Mouse (Mus musculus) stomach, embryonic 15.5 days (tissue): ENCODE measurements at regions not wholly inside any gene's neighbourhood (a gene's known extent, or its start where the extent isn't known, plus 50 kb on each side); places are given as distances from the start of the nearest gene placed in this dataset.

Experiments used
- ATAC-seq: fragments of 200-750 bp; cut with Nextera tagmentation; 2 replicates; pipeline ENCODE4 v1.8.0; 2017; ENCODE audit warnings: low read depth, moderate number of reproducible peaks, moderate TSS enrichment; ENCODE audit not compliant: insufficient read depth, low FRiP score
- H3K27ac ChIP-seq: fragments of 300-500 bp; sonication (generic); 2 replicates; pipeline ENCODE4 v1.5.1; 2015; ENCODE audit warnings: mild to moderate bottlenecking, inconsistent platforms
- H3K27me3 ChIP-seq: fragments of 300-500 bp; sonication (generic); replicated peaks from 2 replicates; pipeline ENCODE4 v1.6.1; 2015; ENCODE audit warnings: inconsistent platforms
- H3K36me3 ChIP-seq: fragments of 300-500 bp; sonication (generic); 2 replicates; pipeline ENCODE4 v1.6.1; 2015; ENCODE audit warnings: inconsistent platforms
- H3K4me1 ChIP-seq: fragments of 300-500 bp; sonication (generic); 2 replicates; pipeline ENCODE4 v1.6.1; 2015; ENCODE audit warnings: inconsistent platforms
- H3K4me2 ChIP-seq: fragments of 300-500 bp; sonication (generic); 2 replicates; pipeline ENCODE4 v1.6.1; 2015; ENCODE audit warnings: mild to moderate bottlenecking, inconsistent platforms
- H3K4me3 ChIP-seq: fragments of 300-500 bp; sonication (generic); replicated peaks from 2 replicates; pipeline ENCODE4 v1.5.1; 2015; ENCODE audit warnings: inconsistent platforms
- H3K9ac ChIP-seq: fragments of 300-500 bp; sonication (generic); 2 replicates; pipeline ENCODE4 v1.6.1; 2015; ENCODE audit warnings: inconsistent platforms
- H3K9me3 ChIP-seq: fragments of 300-500 bp; sonication (generic); 2 replicates; pipeline ENCODE4 v1.6.1; 2016; ENCODE audit warnings: inconsistent platforms
- WGBS: fragments of 180-500 bp; shearing (Covaris S2); methylation state at CpG from one replicate; pipeline ENCODE4 v1.1.7; 2015; 5-methylcytosine and 5-hydroxymethylcytosine counted together

- Histone ChIP-seq H3K36me3 (no peaks in the 10 kb centered on the region), H3K4me2 (no peak overlapping the region), H3K4me3 (no peak overlapping the region), H3K4me1 (no peaks in the 10 kb centered on the region), H3K27me3 (peaks cover 7% of the 10 kb centered on the region), H3K9ac (no peak overlapping the region), H3K27ac (no peak overlapping the region), H3K9me3 (no peaks in the 10 kb centered on the region)
- no peak for ATAC-seq
- WGBS = 78% methylated on average over 6 of the region's 6 CpGs
These were observed 153.3 kb downstream of the Shq1 start for GRCm38 (mm10) chr6:100517662-100518061.

DNA sequence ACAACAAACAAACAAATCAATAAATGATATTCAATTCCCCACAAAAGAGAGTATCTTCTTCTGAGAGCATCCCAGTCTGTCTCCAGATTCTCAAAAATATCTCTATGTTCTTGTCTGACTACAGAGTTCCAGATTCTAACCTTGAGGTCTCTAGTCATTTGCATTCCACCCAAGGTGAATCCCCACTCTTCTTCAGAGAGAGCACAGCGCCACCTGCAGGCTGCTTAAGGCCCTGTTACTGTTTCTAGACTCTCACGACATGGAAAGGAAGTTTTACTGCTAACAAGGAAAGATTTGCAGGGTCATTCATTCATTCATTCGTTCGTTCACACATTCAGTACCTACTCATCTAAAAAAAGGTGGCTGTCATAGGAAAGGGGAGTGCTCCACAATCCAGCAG lies 158.3 kb downstream of the Shq1 start:
- Histone ChIP-seq H3K27me3 (peaks cover 3% of the 10 kb centered on the region), H3K27ac (no peak overlapping the region), H3K4me1 (no peaks in the 10 kb centered on the region), H3K9me3 (no peaks in the 10 kb centered on the region), H3K9ac (no peak overlapping the region), H3K4me3 (no peak overlapping the region), H3K36me3 (no peaks in the 10 kb centered on the region), H3K4me2 (no peak overlapping the region)
- no peak for ATAC-seq
- 51% methylated on average over 4 of the region's 4 CpGs for WGBS

GRCm38 (mm10) chr6:100510676-100511075 lies 160.3 kb downstream of the Shq1 start:
- Histone ChIP-seq H3K9ac (no peak overlapping the region), H3K4me3 (no peak overlapping the region), H3K27me3 (no peaks in the 10 kb centered on the region), H3K4me2 (no peak overlapping the region), H3K27ac (no peak overlapping the region), H3K9me3 (no peaks in the 10 kb centered on the region), H3K4me1 (no peaks in the 10 kb centered on the region), H3K36me3 (no peaks in the 10 kb centered on the region)
- WGBS = 78% methylated on average over 4 of the region's 4 CpGs
- ATAC-seq = no peak

GRCm38 (mm10) chr6:100505506-100506247 lies 165.3 kb downstream of the Shq1 start:
- Histone ChIP-seq H3K4me2 (no peak overlapping the region), H3K4me3 (no peak overlapping the region), H3K4me1 (peaks cover 15% of the 10 kb centered on the region), H3K9me3 (no peaks in the 10 kb centered on the region), H3K27me3 (no peaks in the 10 kb centered on the region), H3K27ac (no peak overlapping the region), H3K36me3 (no peaks in the 10 kb centered on the region), H3K9ac (no peak overlapping the region)
- 71% methylated on average over 15 of the region's 15 CpGs for WGBS
- no peak for ATAC-seq

GRCm38 (mm10) chr6:100502961-100503782 lies 167.8 kb downstream of the Shq1 start:
- WGBS = 51% methylated on average over 14 of the region's 14 CpGs
- no peak overlapping the region for H3K4me2 ChIP-seq
- no peak overlapping the region for H3K9ac ChIP-seq
- no peaks in the 10 kb centered on the region for H3K9me3 ChIP-seq
- H3K36me3 ChIP-seq = no peaks in the 10 kb centered on the region
- no peaks in the 10 kb centered on the region for H3K27me3 ChIP-seq
- H3K4me1 ChIP-seq = peaks cover 15% of the 10 kb centered on the region
- no peak overlapping the region for H3K27ac ChIP-seq
- ATAC-seq = peak; percentile 8; the same call in 1 of the 2 replicates
- H3K4me3 ChIP-seq = no peak overlapping the region

DNA sequence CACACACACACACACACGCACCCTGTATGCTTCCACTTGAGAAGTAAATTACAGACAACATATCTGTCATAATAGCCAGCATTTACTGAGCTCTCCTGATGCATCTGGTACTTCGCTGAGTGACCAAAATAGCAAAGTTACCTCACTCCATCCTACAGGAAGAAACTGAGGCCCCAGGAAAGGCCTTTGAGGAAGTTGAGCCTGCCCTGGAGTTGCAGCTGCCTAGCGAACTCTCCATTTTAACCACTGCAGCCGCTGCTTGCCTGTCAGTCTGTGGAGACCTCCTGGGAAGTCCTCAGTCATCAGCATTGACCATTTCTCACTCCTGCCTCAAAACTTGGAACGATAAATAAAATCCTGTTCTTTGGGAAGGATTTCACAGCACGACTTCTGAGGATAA lies 168.8 kb downstream of the Shq1 start:
- Histone ChIP-seq H3K4me2 (no peak overlapping the region), H3K4me3 (no peak overlapping the region), H3K27ac (no peak overlapping the region), H3K27me3 (no peaks in the 10 kb centered on the region), H3K4me1 (peaks cover 15% of the 10 kb centered on the region), H3K9me3 (no peaks in the 10 kb centered on the region), H3K9ac (no peak overlapping the region), H3K36me3 (no peaks in the 10 kb centered on the region)
- 63% methylated on average over 6 of the region's 6 CpGs for WGBS
- no peak for ATAC-seq

- Histone ChIP-seq H3K9me3 (no peaks in the 10 kb centered on the region), H3K27me3 (no peaks in the 10 kb centered on the region), H3K27ac (no peak overlapping the region), H3K4me2 (no peak overlapping the region), H3K4me1 (peaks cover 15% of the 10 kb centered on the region), H3K9ac (no peak overlapping the region), H3K4me3 (no peak overlapping the region), H3K36me3 (no peaks in the 10 kb centered on the region)
- no peak for ATAC-seq
- WGBS = 55% methylated on average over 2 of the region's 2 CpGs
These were observed 170.2 kb downstream of the Shq1 start for GRCm38 (mm10) chr6:100500741-100501140.

GRCm38 (mm10) chr6:100500060-100500459 lies 170.9 kb downstream of the Shq1 start:
- 58% methylated on average over 8 of the region's 8 CpGs for WGBS
- H3K4me1 ChIP-seq = peaks cover 15% of the 10 kb centered on the region
- H3K27ac ChIP-seq = no peak overlapping the region
- H3K4me3 ChIP-seq = no peak overlapping the region
- no peaks in the 10 kb centered on the region for H3K36me3 ChIP-seq
- H3K27me3 ChIP-seq = no peaks in the 10 kb centered on the region
- no peak for ATAC-seq
- no peak overlapping the region for H3K9ac ChIP-seq
- no peaks in the 10 kb centered on the region for H3K9me3 ChIP-seq
- H3K4me2 ChIP-seq = no peak overlapping the region

DNA sequence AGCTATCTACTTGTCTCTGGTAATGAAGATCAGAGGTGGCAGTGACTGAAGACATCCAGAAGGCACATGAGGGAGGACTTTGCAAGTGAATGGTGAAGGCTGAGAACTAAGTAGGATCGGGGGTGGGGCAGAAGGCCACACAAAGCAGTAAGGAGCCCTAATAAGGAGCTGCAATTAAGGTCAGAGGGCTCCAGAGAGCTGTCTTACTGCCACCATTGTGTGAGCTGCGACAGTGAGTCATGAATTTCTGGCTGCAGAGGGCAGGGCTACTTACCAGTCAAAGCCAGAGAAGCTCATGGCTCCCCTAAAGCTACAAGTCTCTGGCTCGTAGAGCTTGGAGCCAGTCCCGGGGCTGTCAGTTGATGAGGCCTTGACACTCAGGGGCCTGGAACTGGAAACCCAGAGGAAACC lies 172.1 kb downstream of the Shq1 start:
- Histone ChIP-seq H3K4me1 (peaks cover 15% of the 10 kb centered on the region), H3K9me3 (no peaks in the 10 kb centered on the region), H3K4me2 (no peak overlapping the region), H3K27me3 (no peaks in the 10 kb centered on the region), H3K36me3 (no peaks in the 10 kb centered on the region), H3K9ac (no peak overlapping the region), H3K4me3 (no peak overlapping the region), H3K27ac (no peak overlapping the region)
- 53% methylated on average over 4 of the region's 4 CpGs for WGBS
- no peak for ATAC-seq

DNA sequence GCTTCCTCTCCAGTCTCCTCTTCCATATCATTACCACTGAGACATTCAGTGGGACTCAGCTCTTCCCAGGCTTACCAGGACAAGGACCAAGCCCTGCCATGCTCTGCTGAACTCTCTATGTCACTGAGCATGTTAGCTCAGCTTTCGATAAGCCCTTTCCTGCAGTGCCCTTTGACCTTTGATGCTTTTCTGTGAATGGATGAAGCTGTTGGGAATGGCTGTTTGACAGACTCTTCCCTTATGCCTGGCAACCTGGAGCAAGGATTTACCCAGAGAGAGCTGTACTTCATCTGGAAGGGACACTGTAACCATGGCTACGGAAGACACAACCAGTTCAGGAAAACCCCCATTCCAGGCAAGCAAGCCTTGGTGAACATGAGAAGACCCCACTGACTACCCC lies 172.8 kb downstream of the Shq1 start:
- Histone ChIP-seq H3K36me3 (no peaks in the 10 kb centered on the region), H3K9me3 (no peaks in the 10 kb centered on the region), H3K9ac (no peak overlapping the region), H3K27me3 (no peaks in the 10 kb centered on the region), H3K4me1 (peaks cover 10% of the 10 kb centered on the region), H3K4me2 (no peak overlapping the region), H3K4me3 (no peak overlapping the region), H3K27ac (no peak overlapping the region)
- WGBS = 83% methylated on average over 2 of the region's 2 CpGs
- ATAC-seq = no peak

- H3K9me3 ChIP-seq = no peaks in the 10 kb centered on the region
- H3K4me2 ChIP-seq = no peak overlapping the region
- no peaks in the 10 kb centered on the region for H3K27me3 ChIP-seq
- no peak overlapping the region for H3K9ac ChIP-seq
- no peaks in the 10 kb centered on the region for H3K36me3 ChIP-seq
- no peaks in the 10 kb centered on the region for H3K4me1 ChIP-seq
- H3K27ac ChIP-seq = no peak overlapping the region
- no peak overlapping the region for H3K4me3 ChIP-seq
- ATAC-seq = no peak
These were observed 174.8 kb downstream of the Shq1 start for GRCm38 (mm10) chr6:100496135-100496534.

- Histone ChIP-seq H3K9me3 (no peaks in the 10 kb centered on the region), H3K36me3 (no peaks in the 10 kb centered on the region), H3K27me3 (no peaks in the 10 kb centered on the region), H3K9ac (no peak overlapping the region), H3K27ac (no peak overlapping the region), H3K4me2 (no peak overlapping the region), H3K4me1 (no peaks in the 10 kb centered on the region), H3K4me3 (no peak overlapping the region)
- ATAC-seq = peak; percentile 25; the same call in 1 of the 2 replicates
- WGBS = 52% methylated on average over 12 of the region's 12 CpGs
These were observed 175.8 kb downstream of the Shq1 start for GRCm38 (mm10) chr6:100495131-100495530.
